Mouse (Mus musculus) bone marrow, adult 2 months (tissue): ENCODE measurements around the gene Wscd2.

Source experiments
- CTCF ChIP-seq: fragments of 200-500 bp; IDR thresholded peaks from 2 replicates; pipeline ENCODE4 v1.5.1; 2011; ENCODE audit warnings: low read length, control low read depth; ENCODE audit not compliant: control insufficient read depth, insufficient read depth
- POLR2A ChIP-seq: fragments of 200-500 bp; IDR thresholded peaks from 2 replicates; pipeline ENCODE4 v1.6.1; 2011; ENCODE audit warnings: low read depth, mild to moderate bottlenecking, control low read depth, low read length, borderline replicate concordance; ENCODE audit not compliant: control insufficient read depth

- TF ChIP-seq POLR2A (no peak), CTCF (no peak)
Observed at GRCm38 (mm10) chr5:113467765-113468164, 22.4 kb upstream of the Wscd2 start.
